Mouse (Mus musculus) hindbrain, postnatal 0 days (tissue): ENCODE data around the gene Ttc7b. TPM values are rescaled to one million over a fixed set of nuclear protein-coding genes. Genes with fewer than 3 reads are reported as not detected.
A peak's percentile ranks its signal among the peaks of the same experiment; 100 is the strongest.

Source experiments
- ATAC-seq: fragments of 200-750 bp; cut with Nextera tagmentation; 2 replicates; pipeline ENCODE4 v1.8.0; 2017; ENCODE audit warnings: mild to moderate bottlenecking, moderate TSS enrichment, moderate library complexity
- DNase-seq: peaks from one replicate; pipeline ENCODE4 v3.0.0-alpha.2; 2015; ENCODE audit warnings: low spot score
- H3K27ac ChIP-seq: fragments of 300-500 bp; sonication (generic); 2 replicates; pipeline ENCODE4 v1.5.1; 2014; ENCODE audit warnings: mild to moderate bottlenecking
- H3K27me3 ChIP-seq: fragments of 300-500 bp; sonication (generic); 2 replicates; pipeline ENCODE4 v1.6.1; 2014; ENCODE audit warnings: low read length, mixed read lengths; ENCODE audit not compliant: insufficient read depth
- H3K36me3 ChIP-seq: fragments of 300-500 bp; sonication (generic); 2 replicates; pipeline ENCODE4 v1.6.1; 2014; ENCODE audit warnings: low read length, mixed read lengths; ENCODE audit not compliant: insufficient read depth
- H3K4me1 ChIP-seq: fragments of 300-500 bp; sonication (generic); 2 replicates; pipeline ENCODE4 v1.6.1; 2014; ENCODE audit warnings: antibody characterized with exemption, low read length, mixed read lengths; ENCODE audit not compliant: insufficient read depth
- H3K4me2 ChIP-seq: fragments of 300-500 bp; sonication (generic); 2 replicates; pipeline ENCODE4 v1.6.1; 2014; ENCODE audit warnings: low read depth, mild to moderate bottlenecking, low read length, moderate library complexity, mixed read lengths
- H3K4me3 ChIP-seq: fragments of 300-500 bp; sonication (generic); 2 replicates; pipeline ENCODE4 v1.5.1; 2014; ENCODE audit warnings: low read length
- H3K9ac ChIP-seq: fragments of 300-500 bp; sonication (generic); replicated peaks from 2 replicates; pipeline ENCODE4 v1.6.1; 2014; ENCODE audit warnings: mild to moderate bottlenecking, low read length, moderate library complexity, mixed read lengths
- H3K9me3 ChIP-seq: fragments of 300-500 bp; sonication (generic); 2 replicates; pipeline ENCODE4 v1.6.1; 2016; ENCODE audit warnings: low read length, mixed read lengths
- CTCF ChIP-seq: IDR thresholded peaks from 2 replicates; pipeline ENCODE4 v1.5.1; 2016; ENCODE audit warnings: antibody characterized with exemption, control low read depth, low read depth
- WGBS: fragments of 180-500 bp; shearing (Covaris S2); extraction: QIAGEN DNeasy Blood & Tissue Kit; methylation state at CpG from one replicate; pipeline ENCODE4 v1.1.7; 2014; 5-methylcytosine and 5-hydroxymethylcytosine counted together
- polyA plus RNA-seq: library from polyadenylated mRNA; unstranded; fragments of >200 nt; fragmentation: Nextera tagmentation; extraction: Ambion mirVana; gene quantifications from 2 replicates; pipeline ENCODE4 v1.2.1, GENCODE M21; 2015
- total RNA-seq: library from RNA; depleted of rRNA; stranded (reverse); fragments of >200 nt; gene quantifications from 2 replicates; pipeline ENCODE4 v1.2.3, GENCODE M21; 2014

The Ttc7b gene
- total and polyA plus RNA-seq, 2 experiments from 2014 or later = 8.6 to 51.2 TPM

DNA sequence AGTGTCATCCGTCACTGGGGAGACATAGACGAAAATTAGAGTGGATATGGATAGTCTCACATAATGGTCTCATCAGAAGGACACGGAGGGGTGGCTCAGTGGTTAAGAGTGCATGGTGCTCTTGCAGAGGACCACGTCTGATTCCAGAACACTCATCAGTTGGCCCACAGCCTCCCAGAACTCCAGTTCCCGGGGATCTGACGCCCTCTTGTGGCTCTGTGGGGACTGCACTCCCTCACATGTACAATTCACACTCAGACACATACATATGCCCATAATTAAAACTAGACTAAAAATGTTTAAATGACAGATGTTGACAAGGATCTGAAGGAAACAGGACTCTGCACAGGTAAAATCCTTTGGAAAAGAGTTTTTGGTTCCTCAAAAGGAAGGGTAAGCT lies 34.4 kb downstream of the Ttc7b start:
- H3K27ac ChIP-seq = no peak overlapping the region
- ATAC-seq (no peak), DNase-seq (no peak)
- no peak overlapping the region for H3K4me3 ChIP-seq
- 64% methylated on average over 6 of the region's 6 CpGs for WGBS
- no peaks in the 10 kb centered on the region for H3K4me1 ChIP-seq
- H3K9ac ChIP-seq = no peak overlapping the region
- no peak overlapping the region for H3K4me2 ChIP-seq
- TF ChIP-seq CTCF = peak; percentile 37
- H3K27me3 ChIP-seq = no peaks in the 10 kb centered on the region
- no peaks in the 10 kb centered on the region for H3K9me3 ChIP-seq
- H3K36me3 ChIP-seq = peaks cover 4% of the 10 kb centered on the region; the same call in 1 of the 2 replicates

DNA sequence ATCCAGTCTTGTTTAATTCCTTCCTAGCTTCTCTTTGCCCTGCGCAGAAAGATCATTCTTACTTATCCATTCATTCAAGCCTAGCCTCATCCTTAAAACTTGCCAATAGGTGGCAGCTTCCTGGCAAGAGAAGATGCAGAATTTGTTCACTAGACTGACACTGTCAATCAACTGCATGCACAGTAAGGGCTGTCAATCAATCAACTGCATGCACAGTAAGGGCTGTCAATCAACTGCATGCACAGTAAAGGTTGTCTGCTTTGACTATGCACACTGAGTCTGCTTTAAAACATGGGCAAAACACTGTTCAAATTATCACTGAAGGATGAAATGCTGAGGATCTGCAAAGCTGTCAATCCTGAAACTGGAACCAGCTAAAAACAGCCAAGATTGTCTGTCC lies 37.6 kb downstream of the Ttc7b start:
- H3K4me3 ChIP-seq = no peak overlapping the region
- DNase-seq (no peak), ATAC-seq (no peak)
- no peak overlapping the region for H3K9ac ChIP-seq
- no peaks in the 10 kb centered on the region for H3K27me3 ChIP-seq
- TF ChIP-seq CTCF = no peak
- H3K4me1 ChIP-seq = no peaks in the 10 kb centered on the region
- H3K27ac ChIP-seq = no peak overlapping the region
- WGBS = 86% methylated on average over 1 of the region's 1 CpGs
- H3K4me2 ChIP-seq = no peak overlapping the region
- H3K9me3 ChIP-seq = no peaks in the 10 kb centered on the region
- H3K36me3 ChIP-seq = no peaks in the 10 kb centered on the region

DNA sequence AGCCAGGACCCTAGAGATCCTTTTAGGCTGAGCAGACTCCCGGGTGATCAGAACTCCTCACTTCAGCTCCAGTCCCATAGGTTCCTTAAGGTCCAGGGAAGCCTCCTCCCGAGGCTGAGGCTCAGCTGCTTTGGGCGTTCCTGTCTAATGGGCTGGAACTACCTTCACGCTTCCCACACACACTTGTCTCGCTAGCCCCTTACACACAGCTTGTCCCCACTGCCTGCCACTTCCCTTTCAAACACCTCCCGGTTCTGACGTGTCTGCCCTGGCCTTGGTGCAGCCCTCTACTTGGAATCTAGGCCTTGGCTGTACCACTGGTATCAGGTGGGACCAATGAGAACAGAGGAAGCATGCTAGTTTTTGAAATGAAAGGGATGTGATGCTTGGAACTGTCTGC lies 38.4 kb downstream of the Ttc7b start:
- WGBS = 61% methylated on average over 7 of the region's 7 CpGs
- Histone ChIP-seq H3K4me3 (no peak overlapping the region), H3K27me3 (no peaks in the 10 kb centered on the region), H3K9me3 (no peaks in the 10 kb centered on the region), H3K4me1 (no peaks in the 10 kb centered on the region), H3K27ac (no peak overlapping the region), H3K36me3 (no peaks in the 10 kb centered on the region), H3K4me2 (no peak overlapping the region), H3K9ac (no peak overlapping the region)
- ATAC-seq (no peak), DNase-seq (no peak)
- TF ChIP-seq CTCF = no peak

DNA sequence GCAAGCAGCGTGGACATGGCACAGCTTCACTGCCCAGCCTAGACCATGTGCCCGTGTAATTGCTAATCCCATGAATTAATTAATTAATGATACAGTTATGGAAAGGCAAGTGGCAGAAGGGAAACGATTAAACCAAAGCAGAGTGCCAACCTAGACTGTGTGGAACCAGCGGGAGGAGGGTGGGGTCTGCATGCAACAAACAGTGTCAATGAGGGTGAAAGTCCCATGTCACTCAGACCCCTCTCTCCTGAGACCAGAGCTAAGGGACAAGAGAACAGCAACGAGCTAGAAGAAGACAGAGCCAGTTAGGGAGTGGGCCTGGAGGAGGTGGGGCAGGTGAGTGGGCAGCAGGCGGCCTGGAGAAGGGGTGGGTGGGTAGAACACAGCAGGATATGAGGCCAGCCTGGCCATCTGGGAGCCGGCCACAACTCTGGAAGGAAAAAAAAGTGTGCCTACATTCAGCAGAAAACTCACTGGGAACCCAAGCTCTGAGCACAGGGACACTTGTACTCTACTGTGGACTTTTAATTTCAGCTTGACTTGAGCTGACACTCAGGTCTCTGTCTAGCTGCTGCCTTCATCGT lies 39.1 kb downstream of the Ttc7b start:
- Histone ChIP-seq H3K4me2 (no peak overlapping the region), H3K4me1 (no peaks in the 10 kb centered on the region), H3K9me3 (no peaks in the 10 kb centered on the region), H3K4me3 (no peak overlapping the region), H3K27ac (no peak overlapping the region), H3K27me3 (no peaks in the 10 kb centered on the region), H3K36me3 (no peaks in the 10 kb centered on the region), H3K9ac (no peak overlapping the region)
- 53% methylated on average over 8 of the region's 8 CpGs for WGBS
- no peak for DNase-seq
- ATAC-seq = peak; percentile 58
- TF ChIP-seq CTCF = no peak

DNA sequence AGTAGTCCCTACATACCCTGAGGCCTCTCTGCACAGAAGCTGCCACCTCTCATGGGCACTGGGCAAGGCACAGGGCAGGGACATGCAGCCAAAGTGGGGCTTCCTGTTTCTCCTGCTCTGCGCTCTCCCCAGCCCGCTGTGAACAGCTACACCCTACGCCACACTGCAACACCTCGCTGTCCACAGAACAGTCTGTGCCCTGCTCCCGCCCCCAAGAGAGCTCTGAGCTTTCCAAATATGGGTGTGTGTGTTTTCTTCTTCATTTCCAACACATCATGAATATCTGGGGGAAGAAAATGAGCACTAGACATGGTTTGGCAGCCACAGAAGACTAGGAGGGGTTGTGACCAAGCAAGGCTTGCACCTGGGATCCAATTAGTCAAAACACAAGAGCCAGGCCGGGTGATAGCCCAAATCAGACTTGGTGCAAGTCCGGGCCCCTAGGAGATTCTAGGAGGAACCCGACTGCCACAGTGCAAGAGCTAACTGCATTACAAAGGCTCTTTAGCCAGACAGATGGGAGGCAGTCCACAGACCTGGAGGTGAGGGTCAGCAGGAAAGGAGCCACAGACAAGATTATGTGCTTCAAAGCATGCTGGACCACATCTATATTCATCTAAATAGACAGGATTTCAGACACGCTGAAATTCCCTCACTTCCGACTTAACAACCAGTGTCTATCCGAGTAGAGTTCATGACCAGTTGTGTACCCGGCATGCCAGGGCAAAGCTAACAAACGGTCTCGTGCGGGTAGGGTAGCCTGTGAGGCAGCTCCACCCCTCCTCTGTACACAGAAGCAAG lies 39.8 kb downstream of the Ttc7b start:
- no peak overlapping the region for H3K9ac ChIP-seq
- H3K4me3 ChIP-seq = no peak overlapping the region
- no peak overlapping the region for H3K4me2 ChIP-seq
- no peak for ATAC-seq
- no peak overlapping the region for H3K27ac ChIP-seq
- H3K36me3 ChIP-seq = no peaks in the 10 kb centered on the region
- no peaks in the 10 kb centered on the region for H3K9me3 ChIP-seq
- no peak for DNase-seq
- H3K27me3 ChIP-seq = no peaks in the 10 kb centered on the region
- WGBS = 84% methylated on average over 15 of the region's 15 CpGs
- no peaks in the 10 kb centered on the region for H3K4me1 ChIP-seq
- TF ChIP-seq CTCF = no peak

DNA sequence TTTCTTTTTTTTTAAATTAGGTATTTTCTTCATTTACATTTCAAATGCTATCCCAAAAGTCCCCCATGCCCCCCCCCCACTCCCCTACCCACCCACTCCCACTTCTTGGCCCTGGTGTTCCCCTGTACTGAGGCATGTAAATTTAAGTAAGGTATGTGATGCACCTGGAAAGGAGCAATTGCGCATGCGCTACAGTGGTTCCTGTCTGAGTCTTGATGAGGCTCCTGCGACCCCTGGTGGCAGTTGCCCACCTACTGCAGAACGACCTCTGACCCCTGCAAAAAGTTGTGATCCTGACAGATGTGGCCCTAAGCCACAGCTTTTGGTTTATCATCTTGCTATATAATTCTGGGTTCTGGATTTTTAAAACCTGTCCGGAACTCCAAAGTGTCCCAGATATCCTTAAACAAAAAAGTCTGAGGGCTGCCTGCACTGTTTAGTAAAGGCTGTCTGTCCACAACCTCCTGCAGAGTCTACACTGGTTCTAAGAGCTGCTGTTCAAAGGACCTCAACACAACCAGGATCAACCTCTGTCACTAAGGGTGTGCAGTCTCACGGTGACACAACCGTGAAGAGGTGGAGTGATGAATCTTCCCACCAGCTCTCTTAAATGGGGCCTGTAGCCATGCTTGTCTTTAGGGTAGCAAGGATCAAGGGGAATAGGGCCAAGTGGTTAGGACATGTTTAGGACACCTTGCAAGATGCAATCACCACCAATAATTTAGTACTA lies 40.6 kb downstream of the Ttc7b start:
- 30% methylated on average over 7 of the region's 7 CpGs for WGBS
- Histone ChIP-seq H3K4me3 (no peak overlapping the region), H3K4me2 (no peak overlapping the region), H3K27ac (no peak overlapping the region), H3K9me3 (no peaks in the 10 kb centered on the region), H3K27me3 (no peaks in the 10 kb centered on the region), H3K4me1 (no peaks in the 10 kb centered on the region), H3K9ac (no peak overlapping the region), H3K36me3 (no peaks in the 10 kb centered on the region)
- TF ChIP-seq CTCF = peak; percentile 89
- ATAC-seq (peak; percentile 64; the same call in 1 of the 2 replicates), DNase-seq (peak; percentile 95)
